Mouse (Mus musculus) MEL (cell line): Measurements from ENCODE around the gene Gm21976. TPM values are rescaled to one million over a fixed set of nuclear protein-coding genes. Genes with fewer than 3 reads are reported as not detected.

ENCODE experiments used
- DNase-seq: peaks from one replicate; pipeline ENCODE4 v3.0.0; 2011; ENCODE audit warnings: low read depth, low spot score
- H3K27ac ChIP-seq: 2 replicates; pipeline ENCODE4 v1.5.1; 2012; ENCODE audit warnings: low read depth, mild to moderate bottlenecking, control low read depth, low read length, moderate library complexity; ENCODE audit not compliant: control insufficient read depth
- H3K27me3 ChIP-seq, 2 experiments: fragments of 150-350 bp in 1 of 2; sonication (generic) in 1 of 2; 2 replicates each; pipeline ENCODE4 v1.6.1; 2012; ENCODE audit warnings: low read length in 2 of 2, mild to moderate bottlenecking in 2 of 2, improper control_type of control experiment in 1 of 2, moderate library complexity in 1 of 2; ENCODE audit not compliant: insufficient read depth in 2 of 2, control insufficient read depth in 1 of 2
- H3K36me3 ChIP-seq, 2 experiments: 2 replicates each; pipeline ENCODE4 v1.6.1; 2012 to 2014; ENCODE audit warnings: low read length in 2 of 2, improper control_type of control experiment in 1 of 2, inconsistent platforms in 1 of 2, mild to moderate bottlenecking in 1 of 2; ENCODE audit not compliant: insufficient read depth in 2 of 2, control insufficient read depth in 1 of 2
- H3K4me1 ChIP-seq, 2 experiments: fragments of 150-350 bp in 1 of 2; sonication (generic) in 1 of 2; 2 replicates each; pipeline ENCODE4 v1.6.1; 2012; ENCODE audit warnings: low read length in 2 of 2, improper control_type of control experiment in 1 of 2, mild to moderate bottlenecking in 1 of 2; ENCODE audit not compliant: insufficient read depth in 2 of 2, control insufficient read depth in 1 of 2
- H3K4me3 ChIP-seq, 2 experiments: fragments of 150-350 bp in 1 of 2; sonication (generic) in 1 of 2; 2 replicates each; pipeline ENCODE4 v1.5.1; 2012; ENCODE audit warnings: low read depth in 2 of 2, low read length in 2 of 2, mild to moderate bottlenecking in 2 of 2, moderate library complexity in 2 of 2, control low read depth in 1 of 2, improper control_type of control experiment in 1 of 2; ENCODE audit not compliant: control insufficient read depth in 1 of 2, insufficient read depth in 1 of 2
- H3K79me2 ChIP-seq: 2 replicates; pipeline ENCODE4 v1.6.1; 2012; ENCODE audit warnings: mild to moderate bottlenecking, low read length, moderate library complexity; ENCODE audit not compliant: control insufficient read depth, poor library complexity, insufficient read depth
- H3K9ac ChIP-seq: 2 replicates; pipeline ENCODE4 v1.6.1; 2012; ENCODE audit warnings: low read depth, mild to moderate bottlenecking, control low read depth, low read length, moderate library complexity; ENCODE audit not compliant: control insufficient read depth, poor library complexity, severe bottlenecking
- H3K9me3 ChIP-seq: fragments of 150-350 bp; sonication (generic); replicated peaks from 2 replicates; pipeline ENCODE4 v1.6.1; 2012; ENCODE audit warnings: mild to moderate bottlenecking, low read length, improper control_type of control experiment, moderate library complexity; ENCODE audit not compliant: insufficient read depth
- BHLHE40 ChIP-seq: IDR thresholded peaks from 2 replicates; pipeline ENCODE4 v1.6.1; 2012; ENCODE audit warnings: low read depth, mild to moderate bottlenecking, inconsistent platforms, low read length, improper control_type of control experiment, borderline replicate concordance
- CHD1 ChIP-seq: IDR thresholded peaks from 2 replicates; pipeline ENCODE4 v1.6.1; 2012; ENCODE audit warnings: low read depth, mild to moderate bottlenecking, inconsistent platforms, low read length, improper control_type of control experiment
- CTCF ChIP-seq, 3 experiments: IDR thresholded peaks in 2 of 3; conservative IDR thresholded peaks in 1 of 3; 2 replicates each; pipeline ENCODE4 v1.5.1; 2011 to 2012; ENCODE audit warnings: low read length in 3 of 3, low read depth in 2 of 3, mild to moderate bottlenecking in 2 of 3, improper control_type of control experiment in 1 of 3, inconsistent platforms in 1 of 3, mixed read lengths in 1 of 3, moderate library complexity in 1 of 3; ENCODE audit not compliant: control insufficient read depth in 1 of 3, insufficient read depth in 1 of 3, poor library complexity in 1 of 3, severe bottlenecking in 1 of 3
- GATA1 ChIP-seq: IDR thresholded peaks from 2 replicates; pipeline ENCODE4 v1.6.1; 2011; ENCODE audit warnings: low read depth, low read length, improper control_type of control experiment
- JUND ChIP-seq: IDR thresholded peaks from 2 replicates; pipeline ENCODE4 v1.6.1; 2011; ENCODE audit warnings: low read depth, mild to moderate bottlenecking, improper control_type of control experiment, low read length
- MAX ChIP-seq: IDR thresholded peaks from 2 replicates; pipeline ENCODE4 v1.6.1; 2011; ENCODE audit warnings: low read length, improper control_type of control experiment
- RAD21 ChIP-seq: IDR thresholded peaks from 2 replicates; pipeline ENCODE4 v1.6.1; 2011; ENCODE audit warnings: mild to moderate bottlenecking, low read depth, low read length, improper control_type of control experiment
- SMC3 ChIP-seq: IDR thresholded peaks from 2 replicates; pipeline ENCODE4 v1.6.1; 2011; ENCODE audit warnings: low read depth, low read length, improper control_type of control experiment
- TCF12 ChIP-seq: IDR thresholded peaks from 2 replicates; pipeline ENCODE4 v1.6.1; 2014; ENCODE audit warnings: low read depth, mild to moderate bottlenecking, inconsistent platforms, low read length, improper control_type of control experiment, moderate library complexity
- UBTF ChIP-seq: IDR thresholded peaks from 2 replicates; pipeline ENCODE4 v1.6.1; 2012; ENCODE audit warnings: low read depth, mild to moderate bottlenecking, inconsistent platforms, low read length, improper control_type of control experiment, moderate library complexity, borderline replicate concordance; ENCODE audit not compliant: insufficient read depth
- USF2 ChIP-seq, 2 experiments: IDR thresholded peaks; 2 replicates each; pipeline ENCODE4 v1.6.1; 2011 to 2012; ENCODE audit warnings: improper control_type of control experiment in 2 of 2, low read length in 2 of 2, borderline replicate concordance in 1 of 2, inconsistent platforms in 1 of 2, low read depth in 1 of 2, mild to moderate bottlenecking in 1 of 2; ENCODE audit not compliant: insufficient read depth in 1 of 2
- ZC3H11A ChIP-seq: IDR thresholded peaks from 2 replicates; pipeline ENCODE4 v1.6.1; 2012; ENCODE audit warnings: low read depth, mild to moderate bottlenecking, inconsistent platforms, low read length, improper control_type of control experiment
- ZMIZ1 ChIP-seq: IDR thresholded peaks from 2 replicates; pipeline ENCODE4 v1.6.1; 2012; ENCODE audit warnings: low read depth, mild to moderate bottlenecking, inconsistent platforms, low read length, improper control_type of control experiment, moderate library complexity
- polyA plus RNA-seq, 2 experiments: library from polyadenylated mRNA; stranded (reverse) in 1 of 2; unstranded in 1 of 2; fragments of >175 nt in 1 of 2; fragments of >200 nt in 1 of 2; gene quantifications; 2 replicates each; pipeline versions ENCODE4 v1.2.1 to v1.2.4; 2012; ENCODE audit warnings: low replicate concordance in 2 of 2, low read depth in 1 of 2; ENCODE audit not compliant: insufficient read length in 2 of 2, insufficient read depth in 1 of 2, missing spikeins in 1 of 2
- total RNA-seq: library from RNA; depleted of rRNA; stranded (reverse); fragments of 300-350 nt; gene quantifications from 2 replicates; pipeline ENCODE4 v1.2.3, GENCODE M21; 2012

Gene Gm21976
- total and polyA plus RNA-seq, 3 experiments, result not detected

GRCm38 (mm10) chr13:98297883-98298482 is 18.3 kb downstream of the Gm21976 start:
- H3K27me3 ChIP-seq, result no peaks in the 10 kb centered on the region
- H3K9ac ChIP-seq, result no peak overlapping the region
- H3K9me3 ChIP-seq, result no peaks in the 10 kb centered on the region
- TF ChIP-seq UBTF (no peak), CTCF (IDR thresholded peaks at IDR 0.05 in 2 of 3, conservative IDR thresholded peaks at IDR 0.05 in 1 of 3; ENCODE audit: control insufficient read depth in 1 of 3, insufficient read depth in 1 of 3, low read depth in 2 of 3, low read length in 3 of 3, poor library complexity in 1 of 3, severe bottlenecking in 1 of 3) (peak in 2 of 3 experiments; percentile 12 to 41; a peak in 3 of 6 replicates), BHLHE40 (no peak), MAX (no peak), RAD21 (peak; percentile 23), TCF12 (no peak), JUND (no peak), CHD1 (no peak), ZMIZ1 (no peak)
- TF ChIP-seq, all 39 proteins: peak for 2
- Histone ChIP-seq H3K79me2 (no peaks in the 10 kb centered on the region), H3K4me1 (no peaks in the 10 kb centered on the region; a peak in 1 of 4 replicates), H3K36me3 (no peaks in the 10 kb centered on the region), H3K27ac (no peak overlapping the region), H3K4me3 (no peak overlapping the region)
- DNase-seq, result no peak

- Histone ChIP-seq H3K9me3 (no peaks in the 10 kb centered on the region), H3K79me2 (no peaks in the 10 kb centered on the region), H3K9ac (no peak overlapping the region), H3K36me3 (no peaks in the 10 kb centered on the region), H3K27me3 (no peaks in the 10 kb centered on the region), H3K4me3 (no peak overlapping the region), H3K4me1 (no peaks in the 10 kb centered on the region; a peak in 1 of 4 replicates), H3K27ac (no peak overlapping the region)
- DNase-seq, result peak; percentile 86
- TF ChIP-seq RAD21 (peak; percentile 71), GATA1 (no peak), CTCF (IDR thresholded peaks at IDR 0.05 in 2 of 3, conservative IDR thresholded peaks at IDR 0.05 in 1 of 3; ENCODE audit: control insufficient read depth in 1 of 3, insufficient read depth in 1 of 3, low read depth in 2 of 3, low read length in 3 of 3, poor library complexity in 1 of 3, severe bottlenecking in 1 of 3) (peak; percentile 45 to 68 (median 63); a peak in 5 of 6 replicates), SMC3 (peak; percentile 50), ZC3H11A (peak; percentile 44), USF2 (IDR thresholded peaks at IDR 0.05; ENCODE audit: borderline replicate concordance in 1 of 2, insufficient read depth in 1 of 2, low read depth in 1 of 2, low read length in 2 of 2) (no peak)
These were observed 19.4 kb downstream of the Gm21976 start for GRCm38 (mm10) chr13:98298833-98299758.
